Mouse (Mus musculus): Measurements from ENCODE around the gene Ankrd34a. TPM values are rescaled to one million over a fixed set of nuclear protein-coding genes. Genes with fewer than 3 reads are reported as not detected.

Ankrd34a gene
- polyA plus RNA-seq, 1 experiment from 2014 or later, result 0.62 TPM

- POLR2A ChIA-PET, result interaction anchor here (0.9 to 4.7 kb wide), 8 partner anchors 9 to 39 kb away, joined by 3 to 34 read pairs (median 4); partner anchors contain the start of genes Gm16253, Lix1l and Polr3gl
- ATAC-seq (no peak), DNase-seq (ENCODE audit: low read depth, low spot score) (no peak)
- CTCF ChIA-PET, result interaction anchor here (1.2 to 3.3 kb wide), 6 partner anchors 10 to 18 kb away, joined by 3 to 19 read pairs (median 7); partner anchors contain the start of gene Gm16253
- H3K27me3 ChIP-seq, result no peaks in the 10 kb centered on the region
- in situ Hi-C loops (cut with MboI; ENCODE audit: low pct_unique_long_range_greater_than_20kb), result no loop called here
- no peak for TF ChIP-seq CTCF (IDR thresholded peaks at IDR 0.05)
Observed at GRCm38 (mm10) chr3:96561946-96562681, 34.3 kb upstream of the Ankrd34a start.

- ChIA-PET POLR2A (interaction anchor here (0.9 to 4.7 kb wide), 4 partner anchors 11 to 31 kb away, joined by 3 to 34 read pairs (median 12); partner anchors contain the start of genes Gm16253 and Polr3gl), CTCF (interaction anchor here (1.6 to 3.3 kb wide), 4 partner anchors 9 to 17 kb away, joined by 6 to 19 read pairs (median 12); partner anchors contain the start of gene Gm16253)
- no peak for ATAC-seq
- in situ Hi-C loops (cut with MboI; ENCODE audit: low pct_unique_long_range_greater_than_20kb), result no loop called here
- no peak for TF ChIP-seq CTCF (IDR thresholded peaks at IDR 0.05)
- no peak for DNase-seq (ENCODE audit: low read depth, low spot score)
- no peaks in the 10 kb centered on the region for H3K27me3 ChIP-seq
Observed at GRCm38 (mm10) chr3:96563267-96563666, 33.2 kb upstream of the Ankrd34a start.

- in situ Hi-C loops (cut with MboI; ENCODE audit: low pct_unique_long_range_greater_than_20kb), result no loop called here
- no peaks in the 10 kb centered on the region for H3K27me3 ChIP-seq
- CTCF ChIA-PET, result interaction anchor here (0.8 to 3.2 kb wide), 6 partner anchors 8 to 16 kb away, joined by 3 to 19 read pairs (median 6); partner anchors contain the start of gene Gm16253
- DNase-seq (ENCODE audit: low read depth, low spot score) (no peak), ATAC-seq (no peak)
- POLR2A ChIA-PET, result interaction anchor here (0.9 to 4.7 kb wide), 3 partner anchors 13 to 16 kb away, joined by 3 to 34 read pairs (median 7); partner anchors contain the start of gene Gm16253
- TF ChIP-seq CTCF (IDR thresholded peaks at IDR 0.05), result no peak
Observed at GRCm38 (mm10) chr3:96563911-96564632, 32.4 kb upstream of the Ankrd34a start.

GRCm38 (mm10) chr3:96564633-96565032, 31.8 kb upstream of the Ankrd34a start:
- no peak for DNase-seq (ENCODE audit: low read depth, low spot score)
- no peak for ATAC-seq
- in situ Hi-C loops (cut with MboI; ENCODE audit: low pct_unique_long_range_greater_than_20kb), result no loop called here
- POLR2A ChIA-PET, result interaction anchor here (0.5 to 1.1 kb wide), 3 partner anchors 12 to 135 kb away, joined by 3 to 7 read pairs (median 7); partner anchors contain the start of gene Gm16253
- TF ChIP-seq CTCF (IDR thresholded peaks at IDR 0.05), result no peak
- no peaks in the 10 kb centered on the region for H3K27me3 ChIP-seq
- CTCF ChIA-PET, result interaction anchor here (0.8 to 1.5 kb wide), 4 partner anchors 11 to 103 kb away, joined by 3 to 5 read pairs (median 4); no protein-coding TSS in a partner anchor

- CTCF ChIA-PET, result interaction anchor here (1.0 to 1.5 kb wide), 3 partner anchors 11 to 103 kb away, joined by 3 to 5 read pairs (median 3); no protein-coding TSS in a partner anchor
- no peak for DNase-seq (ENCODE audit: low read depth, low spot score)
- in situ Hi-C loops (cut with MboI; ENCODE audit: low pct_unique_long_range_greater_than_20kb), result no loop called here
Observed at GRCm38 (mm10) chr3:96565105-96565504, 31.3 kb upstream of the Ankrd34a start.

GRCm38 (mm10) chr3:96566661-96567450, 29.6 kb upstream of the Ankrd34a start:
- in situ Hi-C loops (cut with MboI; ENCODE audit: low pct_unique_long_range_greater_than_20kb), result no loop called here

More at GRCm38 (mm10) chr3:96565105-96565504, 31.3 kb upstream of the Ankrd34a start:
- H3K27me3 ChIP-seq, result no peaks in the 10 kb centered on the region
- POLR2A ChIA-PET, result interaction anchor here (0.5 to 1.1 kb wide), 3 partner anchors 12 to 136 kb away, joined by 3 to 7 read pairs (median 7); partner anchors contain the start of gene Gm16253
- no peak for ATAC-seq
- TF ChIP-seq CTCF (IDR thresholded peaks at IDR 0.05), result no peak

GRCm38 (mm10) chr3:96568605-96569004, 27.8 kb upstream of the Ankrd34a start:
- H3K27me3 ChIP-seq, result no peaks in the 10 kb centered on the region
- no peak for TF ChIP-seq CTCF (IDR thresholded peaks at IDR 0.05)
- DNase-seq (ENCODE audit: low read depth, low spot score) (no peak), ATAC-seq (no peak)
- in situ Hi-C loops (cut with MboI; ENCODE audit: low pct_unique_long_range_greater_than_20kb), result no loop called here
- CTCF ChIA-PET, result no interaction called here
- POLR2A ChIA-PET, result interaction anchor here (1.1 kb wide), 1 partner anchor 11 kb away, joined by 5 read pairs; the partner anchor contains the start of gene Txnip

More at GRCm38 (mm10) chr3:96566661-96567450, 29.6 kb upstream of the Ankrd34a start:
- POLR2A ChIA-PET, result interaction anchor here (0.9 kb wide), 1 partner anchor 9 kb away, joined by 4 read pairs; the partner anchor contains the start of gene Txnip
- CTCF ChIA-PET, result interaction anchor here (1.3 to 1.6 kb wide), 3 partner anchors 13 to 27 kb away, joined by 4 to 5 read pairs (median 5); partner anchors contain the start of gene Polr3gl
- no peaks in the 10 kb centered on the region for H3K27me3 ChIP-seq
- TF ChIP-seq CTCF (IDR thresholded peaks at IDR 0.05), result no peak
- no peak for DNase-seq (ENCODE audit: low read depth, low spot score)
- no peak for ATAC-seq

- no peak for ATAC-seq
- ChIA-PET CTCF (no interaction called here), POLR2A (interaction anchor here (1.4 kb wide), 1 partner anchor 12 kb away, joined by 6 read pairs; the partner anchor contains the start of gene Txnip)
- TF ChIP-seq CTCF (IDR thresholded peaks at IDR 0.05), result no peak
- no peaks in the 10 kb centered on the region for H3K27me3 ChIP-seq
- in situ Hi-C loops (cut with MboI; ENCODE audit: low pct_unique_long_range_greater_than_20kb), result no loop called here
- DNase-seq (ENCODE audit: low read depth, low spot score), result no peak
Observed at GRCm38 (mm10) chr3:96569506-96569905, 26.9 kb upstream of the Ankrd34a start.

GRCm38 (mm10) chr3:96569966-96570605, 26.4 kb upstream of the Ankrd34a start:
- no peak for DNase-seq (ENCODE audit: low read depth, low spot score)
- no peak for TF ChIP-seq CTCF (IDR thresholded peaks at IDR 0.05)
- no peaks in the 10 kb centered on the region for H3K27me3 ChIP-seq
- no peak for ATAC-seq
- ChIA-PET POLR2A (interaction anchor here (1.4 kb wide), 1 partner anchor 12 kb away, joined by 6 read pairs; the partner anchor contains the start of gene Txnip), CTCF (interaction anchor here (1.5 to 2.6 kb wide), 2 partner anchors 10 to 19 kb away, joined by 3 to 9 read pairs; no protein-coding TSS in a partner anchor)
- in situ Hi-C loops (cut with MboI; ENCODE audit: low pct_unique_long_range_greater_than_20kb), result no loop called here

Data from Patski (cell line).